Mouse (Mus musculus) hindbrain, postnatal 0 days (tissue): ENCODE data around the gene Tubgcp6. TPM values are rescaled to one million over a fixed set of nuclear protein-coding genes. Genes with fewer than 3 reads are reported as not detected.

ENCODE experiments used
- ATAC-seq: fragments of 200-750 bp; cut with Nextera tagmentation; 2 replicates; pipeline ENCODE4 v1.8.0; 2017; ENCODE audit warnings: mild to moderate bottlenecking, moderate TSS enrichment, moderate library complexity
- DNase-seq: peaks from one replicate; pipeline ENCODE4 v3.0.0-alpha.2; 2015; ENCODE audit warnings: low spot score
- H3K27ac ChIP-seq: fragments of 300-500 bp; sonication (generic); 2 replicates; pipeline ENCODE4 v1.5.1; 2014; ENCODE audit warnings: mild to moderate bottlenecking
- H3K27me3 ChIP-seq: fragments of 300-500 bp; sonication (generic); 2 replicates; pipeline ENCODE4 v1.6.1; 2014; ENCODE audit warnings: low read length, mixed read lengths; ENCODE audit not compliant: insufficient read depth
- H3K36me3 ChIP-seq: fragments of 300-500 bp; sonication (generic); 2 replicates; pipeline ENCODE4 v1.6.1; 2014; ENCODE audit warnings: low read length, mixed read lengths; ENCODE audit not compliant: insufficient read depth
- H3K4me1 ChIP-seq: fragments of 300-500 bp; sonication (generic); 2 replicates; pipeline ENCODE4 v1.6.1; 2014; ENCODE audit warnings: antibody characterized with exemption, low read length, mixed read lengths; ENCODE audit not compliant: insufficient read depth
- H3K4me2 ChIP-seq: fragments of 300-500 bp; sonication (generic); 2 replicates; pipeline ENCODE4 v1.6.1; 2014; ENCODE audit warnings: low read depth, mild to moderate bottlenecking, low read length, moderate library complexity, mixed read lengths
- H3K4me3 ChIP-seq: fragments of 300-500 bp; sonication (generic); 2 replicates; pipeline ENCODE4 v1.5.1; 2014; ENCODE audit warnings: low read length
- H3K9ac ChIP-seq: fragments of 300-500 bp; sonication (generic); replicated peaks from 2 replicates; pipeline ENCODE4 v1.6.1; 2014; ENCODE audit warnings: mild to moderate bottlenecking, low read length, moderate library complexity, mixed read lengths
- H3K9me3 ChIP-seq: fragments of 300-500 bp; sonication (generic); 2 replicates; pipeline ENCODE4 v1.6.1; 2016; ENCODE audit warnings: low read length, mixed read lengths
- CTCF ChIP-seq: IDR thresholded peaks from 2 replicates; pipeline ENCODE4 v1.5.1; 2016; ENCODE audit warnings: antibody characterized with exemption, control low read depth, low read depth
- WGBS: fragments of 180-500 bp; shearing (Covaris S2); extraction: QIAGEN DNeasy Blood & Tissue Kit; methylation state at CpG from one replicate; pipeline ENCODE4 v1.1.7; 2014; 5-methylcytosine and 5-hydroxymethylcytosine counted together
- polyA plus RNA-seq: library from polyadenylated mRNA; unstranded; fragments of >200 nt; fragmentation: Nextera tagmentation; extraction: Ambion mirVana; gene quantifications from 2 replicates; pipeline ENCODE4 v1.2.1, GENCODE M21; 2015
- total RNA-seq: library from RNA; depleted of rRNA; stranded (reverse); fragments of >200 nt; gene quantifications from 2 replicates; pipeline ENCODE4 v1.2.3, GENCODE M21; 2014

Gene Tubgcp6
- total and polyA plus RNA-seq, 2 experiments from 2014 or later = 10.6 to 54.7 TPM

GRCm38 (mm10) chr15:89073993-89074603 is 48.8 kb downstream of the Tubgcp6 start:
- DNase-seq = no peak
- no peak for ATAC-seq
- 0 out of 2 replicates have a peak overlapping the region, but pooled peaks have one; percentile 88 for H3K27ac ChIP-seq
- no peaks in the 10 kb centered on the region for H3K27me3 ChIP-seq
- 77% methylated on average over 10 of the region's 10 CpGs for WGBS
- no peaks in the 10 kb centered on the region for H3K9me3 ChIP-seq
- peaks cover 23% of the 10 kb centered on the region for H3K4me1 ChIP-seq
- H3K9ac ChIP-seq = no peak overlapping the region
- no peak overlapping the region for H3K4me2 ChIP-seq
- H3K36me3 ChIP-seq = no peaks in the 10 kb centered on the region
- H3K4me3 ChIP-seq = no peak overlapping the region
- TF ChIP-seq CTCF = no peak

GRCm38 (mm10) chr15:89070606-89071005 is 52.3 kb downstream of the Tubgcp6 start:
- DNase-seq = no peak
- no peak for TF ChIP-seq CTCF
- no peak overlapping the region for H3K4me3 ChIP-seq
- H3K27me3 ChIP-seq = no peaks in the 10 kb centered on the region
- no peak overlapping the region for H3K27ac ChIP-seq
- no peaks in the 10 kb centered on the region for H3K36me3 ChIP-seq
- 75% methylated on average over 24 of the region's 24 CpGs for WGBS
- no peak for ATAC-seq
- H3K4me2 ChIP-seq = no peak overlapping the region
- no peaks in the 10 kb centered on the region for H3K9me3 ChIP-seq
- peaks cover 10% of the 10 kb centered on the region; the same call in 1 of the 2 replicates for H3K4me1 ChIP-seq
- no peak overlapping the region for H3K9ac ChIP-seq

DNA sequence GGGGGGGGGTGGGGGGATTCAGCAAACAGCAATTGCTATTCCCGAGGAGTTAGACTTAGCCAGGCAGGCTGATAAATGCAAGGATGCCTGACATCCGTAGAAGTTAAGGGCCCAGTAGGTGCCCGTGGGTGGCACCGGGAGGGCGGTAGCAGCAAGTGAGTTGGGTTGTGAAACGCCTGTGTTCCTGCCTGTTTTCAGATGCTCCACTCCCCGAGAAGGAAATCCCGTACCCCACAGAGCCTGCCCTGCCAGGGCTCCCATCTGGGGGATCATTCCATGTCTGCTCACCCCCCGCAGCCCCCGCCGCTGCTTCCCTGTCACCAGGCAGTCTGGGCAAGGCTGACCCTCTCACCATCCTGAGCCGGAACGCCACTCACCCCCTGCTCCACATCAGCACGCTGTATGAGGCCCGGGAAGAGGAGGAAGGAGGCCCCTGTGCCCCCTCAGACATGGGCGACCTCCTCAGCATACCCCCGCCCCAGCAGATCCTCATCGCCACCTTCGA is 53.5 kb downstream of the Tubgcp6 start:
- TF ChIP-seq CTCF = no peak
- no peak for DNase-seq

DNA sequence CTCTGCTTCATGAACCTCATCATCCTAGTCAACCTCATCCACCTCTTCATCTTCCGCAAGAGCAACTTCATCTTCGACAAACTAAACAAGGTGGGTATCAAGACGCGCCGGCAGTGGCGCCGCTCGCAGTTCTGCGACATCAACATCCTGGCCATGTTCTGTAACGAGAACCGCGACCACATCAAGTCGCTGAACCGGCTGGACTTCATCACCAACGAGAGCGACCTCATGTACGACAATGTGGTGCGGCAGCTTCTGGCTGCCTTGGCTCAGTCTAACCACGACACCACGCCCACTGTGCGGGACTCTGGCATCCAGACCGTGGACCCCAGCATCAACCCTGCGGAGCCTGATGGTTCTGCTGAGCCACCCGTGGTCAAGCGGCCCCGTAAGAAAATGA is 54.7 kb downstream of the Tubgcp6 start:
- no peak overlapping the region for H3K4me2 ChIP-seq
- no peak overlapping the region for H3K9ac ChIP-seq
- no peaks in the 10 kb centered on the region for H3K9me3 ChIP-seq
- no peaks in the 10 kb centered on the region for H3K4me1 ChIP-seq
- no peak overlapping the region for H3K27ac ChIP-seq
- no peak overlapping the region for H3K4me3 ChIP-seq
- no peaks in the 10 kb centered on the region for H3K27me3 ChIP-seq
- TF ChIP-seq CTCF = no peak
- DNase-seq = no peak
- WGBS = 45% methylated on average over 26 of the region's 26 CpGs
- H3K36me3 ChIP-seq = no peaks in the 10 kb centered on the region
- ATAC-seq = no peak

More for the DNA sequence above, 53.5 kb downstream of the Tubgcp6 start:
- Histone ChIP-seq H3K36me3 (no peaks in the 10 kb centered on the region), H3K9me3 (no peaks in the 10 kb centered on the region), H3K4me1 (no peaks in the 10 kb centered on the region), H3K27ac (no peak overlapping the region), H3K4me2 (no peak overlapping the region), H3K4me3 (no peak overlapping the region), H3K9ac (no peak overlapping the region), H3K27me3 (no peaks in the 10 kb centered on the region)
- 78% methylated on average over 19 of the region's 19 CpGs for WGBS
- no peak for ATAC-seq

GRCm38 (mm10) chr15:89067609-89068008 is 55.3 kb downstream of the Tubgcp6 start:
- Histone ChIP-seq H3K4me3 (no peak overlapping the region), H3K9me3 (no peaks in the 10 kb centered on the region), H3K9ac (no peak overlapping the region), H3K36me3 (no peaks in the 10 kb centered on the region), H3K4me2 (no peak overlapping the region), H3K4me1 (no peaks in the 10 kb centered on the region), H3K27ac (no peak overlapping the region), H3K27me3 (no peaks in the 10 kb centered on the region)
- DNase-seq = no peak
- ATAC-seq = no peak
- no peak for TF ChIP-seq CTCF
- WGBS = 49% methylated on average over 35 of the region's 35 CpGs

GRCm38 (mm10) chr15:89064891-89065290 is 58.0 kb downstream of the Tubgcp6 start:
- no peak for TF ChIP-seq CTCF
- Histone ChIP-seq H3K4me1 (peaks cover 9% of the 10 kb centered on the region; the same call in 1 of the 2 replicates), H3K9ac (no peak overlapping the region), H3K27me3 (no peaks in the 10 kb centered on the region), H3K27ac (no peak overlapping the region), H3K36me3 (no peaks in the 10 kb centered on the region), H3K4me2 (no peak overlapping the region), H3K4me3 (no peak overlapping the region), H3K9me3 (no peaks in the 10 kb centered on the region)
- WGBS = 93% methylated on average over 5 of the region's 5 CpGs
- ATAC-seq = no peak
- DNase-seq = no peak

GRCm38 (mm10) chr15:89063536-89063935 is 59.4 kb downstream of the Tubgcp6 start:
- no peaks in the 10 kb centered on the region for H3K9me3 ChIP-seq
- ATAC-seq (no peak), DNase-seq (no peak)
- no peak overlapping the region for H3K9ac ChIP-seq
- no peak overlapping the region for H3K4me2 ChIP-seq
- TF ChIP-seq CTCF = no peak
- H3K4me3 ChIP-seq = no peak overlapping the region
- no peaks in the 10 kb centered on the region for H3K36me3 ChIP-seq
- no peaks in the 10 kb centered on the region for H3K27me3 ChIP-seq
- no peak overlapping the region for H3K27ac ChIP-seq
- H3K4me1 ChIP-seq = peaks cover 9% of the 10 kb centered on the region; the same call in 1 of the 2 replicates
- WGBS = 62% methylated on average over 6 of the region's 6 CpGs
